Mouse (Mus musculus) stomach, postnatal 0 days (tissue): ENCODE results near the gene Ttc23l. TPM values are rescaled to one million over a fixed set of nuclear protein-coding genes. Genes with fewer than 3 reads are reported as not detected.

Experiments
- ATAC-seq: fragments of 200-750 bp; cut with Nextera tagmentation; 2 replicates; pipeline ENCODE4 v1.8.0; 2017; ENCODE audit not compliant: low FRiP score, low TSS enrichment
- DNase-seq: peaks from one replicate; pipeline ENCODE4 v3.0.0-alpha.2; 2016; ENCODE audit warnings: low spot score
- H3K27ac ChIP-seq: fragments of 300-500 bp; sonication (generic); replicated peaks from 2 replicates; pipeline ENCODE4 v1.5.1; 2014; ENCODE audit warnings: mild to moderate bottlenecking, control low read depth
- H3K27me3 ChIP-seq: fragments of 300-500 bp; sonication (generic); 2 replicates; pipeline ENCODE4 v1.6.1; 2014; ENCODE audit warnings: low read length; ENCODE audit not compliant: control insufficient read depth, insufficient read depth
- H3K36me3 ChIP-seq: fragments of 300-500 bp; sonication (generic); 2 replicates; pipeline ENCODE4 v1.6.1; 2014; ENCODE audit warnings: low read length, mixed read lengths; ENCODE audit not compliant: control insufficient read depth, insufficient read depth
- H3K4me1 ChIP-seq: fragments of 300-500 bp; sonication (generic); replicated peaks from 2 replicates; pipeline ENCODE4 v1.6.1; 2014; ENCODE audit warnings: antibody characterized with exemption; ENCODE audit not compliant: control insufficient read depth, insufficient read depth
- H3K4me2 ChIP-seq: fragments of 300-500 bp; sonication (generic); replicated peaks from 2 replicates; pipeline ENCODE4 v1.6.1; 2014; ENCODE audit warnings: low read depth, mild to moderate bottlenecking, control low read depth, moderate library complexity
- H3K4me3 ChIP-seq: fragments of 300-500 bp; sonication (generic); 2 replicates; pipeline ENCODE4 v1.5.1; 2014; ENCODE audit warnings: low read depth, low read length, control low read depth
- H3K9ac ChIP-seq: fragments of 300-500 bp; sonication (generic); 2 replicates; pipeline ENCODE4 v1.6.1; 2014; ENCODE audit warnings: mild to moderate bottlenecking, low read length, control low read depth, mixed read lengths
- H3K9me3 ChIP-seq: fragments of 300-500 bp; sonication (generic); 2 replicates; pipeline ENCODE4 v1.6.1; 2016; ENCODE audit warnings: low read length; ENCODE audit not compliant: control insufficient read depth
- CTCF ChIP-seq: IDR thresholded peaks from 2 replicates; pipeline ENCODE4 v1.5.1; 2016; ENCODE audit warnings: antibody characterized with exemption, low read depth, mild to moderate bottlenecking, moderate library complexity
- EP300 ChIP-seq: optimal IDR thresholded peaks from 2 replicates; pipeline ENCODE3; 2016; ENCODE audit warnings: antibody characterized with exemption
- WGBS: fragments of 180-500 bp; shearing (Covaris S2); extraction: QIAGEN DNeasy Blood & Tissue Kit; methylation state at CpG from one replicate; pipeline ENCODE4 v1.1.7; 2014; 5-methylcytosine and 5-hydroxymethylcytosine counted together
- polyA plus RNA-seq: library from polyadenylated mRNA; unstranded; fragments of >200 nt; fragmentation: Nextera tagmentation; extraction: Ambion mirVana; gene quantifications from 2 replicates; pipeline ENCODE4 v1.2.1, GENCODE M21; 2015

Ttc23l gene
- polyA plus RNA-seq, 1 experiment from 2014 or later = not detected

- DNase-seq = no peak
- H3K9me3 ChIP-seq = 0 out of 2 replicates have a peak, but pooled peaks cover 2% of the 10 kb centered on the region
- no peak overlapping the region for H3K27ac ChIP-seq
- H3K9ac ChIP-seq = no peak overlapping the region
- no peak overlapping the region for H3K4me2 ChIP-seq
- no peaks in the 10 kb centered on the region for H3K27me3 ChIP-seq
- ATAC-seq = no peak
- 25% methylated on average over 1 of the region's 1 CpGs for WGBS
- no peak overlapping the region for H3K4me3 ChIP-seq
- H3K36me3 ChIP-seq = no peaks in the 10 kb centered on the region
- no peaks in the 10 kb centered on the region for H3K4me1 ChIP-seq
- no peak for TF ChIP-seq CTCF
- TF ChIP-seq EP300 = no peak
Observed at GRCm38 (mm10) chr15:10564201-10564600, 5.7 kb upstream of the Ttc23l start.

GRCm38 (mm10) chr15:10562281-10562680 lies 3.8 kb upstream of the Ttc23l start:
- Histone ChIP-seq H3K27ac (no peak overlapping the region), H3K9me3 (no peaks in the 10 kb centered on the region), H3K4me2 (no peak overlapping the region), H3K36me3 (no peaks in the 10 kb centered on the region), H3K4me3 (no peak overlapping the region), H3K4me1 (no peaks in the 10 kb centered on the region), H3K27me3 (no peaks in the 10 kb centered on the region), H3K9ac (no peak overlapping the region)
- ATAC-seq = no peak
- TF ChIP-seq EP300 = no peak
- no peak for TF ChIP-seq CTCF
- DNase-seq = no peak

DNA sequence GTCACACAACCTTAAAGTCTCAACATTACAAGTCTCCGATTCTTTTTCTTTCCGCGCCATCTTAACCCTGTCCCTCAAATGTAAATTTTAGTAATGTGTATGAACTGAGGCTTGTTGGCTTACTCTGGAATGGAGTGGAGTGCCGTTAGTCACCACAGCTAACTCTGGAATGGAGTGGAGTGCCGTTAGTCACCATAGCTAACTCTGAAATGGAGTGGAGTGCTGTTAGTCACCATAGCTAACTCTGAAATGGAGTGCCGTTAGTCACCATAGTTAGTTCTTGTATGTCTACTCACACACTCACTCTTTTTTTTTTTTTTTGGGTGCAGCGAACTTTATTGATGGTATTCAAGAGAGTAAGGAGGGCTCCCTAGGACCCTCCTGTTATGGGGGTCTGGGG lies 1.5 kb upstream of the Ttc23l start:
- H3K9ac ChIP-seq = no peak overlapping the region
- H3K4me2 ChIP-seq = no peak overlapping the region
- H3K4me3 ChIP-seq = no peak overlapping the region
- no peaks in the 10 kb centered on the region for H3K9me3 ChIP-seq
- no peak for ATAC-seq
- H3K27me3 ChIP-seq = no peaks in the 10 kb centered on the region
- no peaks in the 10 kb centered on the region for H3K4me1 ChIP-seq
- H3K36me3 ChIP-seq = no peaks in the 10 kb centered on the region
- no peak overlapping the region for H3K27ac ChIP-seq
- no peak for DNase-seq
- TF ChIP-seq CTCF (no peak), EP300 (no peak)
- WGBS = 92% methylated on average over 7 of the region's 7 CpGs

GRCm38 (mm10) chr15:10554336-10554735 lies 4.1 kb downstream of the Ttc23l start:
- H3K9me3 ChIP-seq = no peaks in the 10 kb centered on the region
- no peak for ATAC-seq
- no peaks in the 10 kb centered on the region for H3K4me1 ChIP-seq
- no peak overlapping the region for H3K4me3 ChIP-seq
- no peak for DNase-seq
- no peak for TF ChIP-seq EP300
- no peak for TF ChIP-seq CTCF
- no peak overlapping the region for H3K4me2 ChIP-seq
- H3K36me3 ChIP-seq = no peaks in the 10 kb centered on the region
- H3K27me3 ChIP-seq = no peaks in the 10 kb centered on the region
- no peak overlapping the region for H3K9ac ChIP-seq
- no peak overlapping the region for H3K27ac ChIP-seq

DNA sequence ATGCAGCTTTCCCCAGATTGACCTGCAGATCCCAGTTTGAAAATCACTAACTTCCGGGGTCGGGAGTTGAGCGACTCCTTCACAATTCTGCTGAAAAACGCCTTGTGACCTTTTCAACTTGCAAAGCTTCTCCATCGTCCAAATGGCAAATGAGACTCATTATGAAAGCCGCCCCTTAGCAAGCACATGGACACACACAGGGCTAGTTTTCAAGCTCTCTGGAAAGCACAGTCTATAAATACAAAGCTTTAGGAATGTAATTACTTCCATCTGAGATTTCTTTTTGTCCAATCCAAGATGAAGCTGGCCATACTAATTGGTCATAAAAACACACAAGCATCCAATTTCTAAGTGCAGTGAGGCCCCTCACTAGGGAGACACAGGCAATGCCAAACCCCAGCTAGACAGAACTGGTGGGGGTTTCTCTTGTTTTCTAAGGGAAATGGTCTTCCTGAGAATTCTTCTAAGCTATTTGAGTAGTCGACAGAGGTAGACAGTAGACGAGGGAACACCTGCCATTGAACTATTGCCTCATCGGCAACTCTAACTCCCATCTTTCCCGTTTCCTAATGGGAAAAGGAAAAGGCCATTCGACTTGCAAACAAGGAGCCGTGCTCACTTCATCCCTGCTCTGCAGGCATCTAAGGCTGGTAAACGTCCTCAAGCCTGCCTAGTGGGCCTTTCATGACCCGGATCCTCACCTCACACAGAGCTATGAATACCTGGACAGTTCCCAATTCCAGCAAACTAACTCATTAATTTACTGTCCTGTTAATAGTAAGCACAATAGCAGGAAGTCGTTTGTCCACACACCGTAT lies 18.0 kb downstream of the Ttc23l start:
- no peaks in the 10 kb centered on the region for H3K4me1 ChIP-seq
- WGBS = 71% methylated on average over 16 of the region's 16 CpGs
- no peaks in the 10 kb centered on the region for H3K9me3 ChIP-seq
- TF ChIP-seq EP300 (no peak), CTCF (no peak)
- no peaks in the 10 kb centered on the region for H3K27me3 ChIP-seq
- DNase-seq (no peak), ATAC-seq (no peak)
- H3K27ac ChIP-seq = no peak overlapping the region
- H3K4me3 ChIP-seq = no peak overlapping the region
- no peak overlapping the region for H3K9ac ChIP-seq
- no peak overlapping the region for H3K4me2 ChIP-seq
- no peaks in the 10 kb centered on the region for H3K36me3 ChIP-seq

DNA sequence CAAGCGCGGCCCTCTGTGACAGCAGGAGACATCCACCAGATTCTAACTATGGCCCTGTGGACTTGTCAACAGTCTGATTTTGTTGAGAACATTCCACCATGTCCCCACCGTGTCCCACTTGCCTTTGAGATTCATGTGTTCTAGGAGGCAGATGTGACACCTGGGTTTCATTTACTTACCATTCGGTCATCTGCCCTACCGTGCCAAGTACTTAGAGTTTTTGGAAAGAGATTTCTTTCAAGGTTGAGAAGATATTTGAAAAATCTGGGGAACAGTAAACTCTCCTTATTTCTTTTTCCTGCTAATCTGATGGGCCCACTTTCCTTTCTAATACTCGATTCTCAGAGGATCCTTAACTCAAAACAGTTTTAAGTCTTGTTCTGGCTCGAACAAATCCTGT lies 22.5 kb downstream of the Ttc23l start:
- DNase-seq = no peak
- H3K4me3 ChIP-seq = no peak overlapping the region
- H3K9me3 ChIP-seq = no peaks in the 10 kb centered on the region
- H3K36me3 ChIP-seq = no peaks in the 10 kb centered on the region
- no peak for TF ChIP-seq EP300
- H3K27ac ChIP-seq = no peak overlapping the region
- H3K4me2 ChIP-seq = no peak overlapping the region
- H3K27me3 ChIP-seq = no peaks in the 10 kb centered on the region
- ATAC-seq = no peak
- H3K9ac ChIP-seq = no peak overlapping the region
- WGBS = 81% methylated on average over 7 of the region's 7 CpGs
- no peaks in the 10 kb centered on the region for H3K4me1 ChIP-seq
